Mouse (Mus musculus): ENCODE data around the gene Gm20388. TPM values are rescaled to one million over a fixed set of nuclear protein-coding genes. Genes with fewer than 3 reads are reported as not detected.
"Not testable (repeated sequence)": the region's sequence is repeated elsewhere in the genome, so short reads cannot be mapped to it uniquely, and the experiment has no call there.

The Gm20388 gene
- polyA plus RNA-seq, 1 experiment from 2014 or later = not detected

GRCm38 (mm10) chr8:123807852-123808573 lies 3897.4 kb downstream of the Gm20388 start:
- Histone ChIP-seq H3K9me3 (ENCODE audit: control insufficient read depth, low read length) (no peaks in the 10 kb centered on the region), H3K27ac (ENCODE audit: low read length) (no peak overlapping the region), H3K9ac (ENCODE audit: low read length) (no peak overlapping the region), H3K36me3 (ENCODE audit: control insufficient read depth, insufficient read depth, low read length) (no peaks in the 10 kb centered on the region), H3K4me1 (replicated peaks; ENCODE audit: control insufficient read depth, insufficient read depth, low read length) (peaks cover 21% of the 10 kb centered on the region), H3K4me2 (ENCODE audit: low read depth, low read length) (no peak overlapping the region), H3K27me3 (ENCODE audit: control insufficient read depth, insufficient read depth, low read depth, low read length) (no peaks in the 10 kb centered on the region), H3K4me3 (ENCODE audit: low read length) (no peak overlapping the region)
- no peak for ATAC-seq (ENCODE audit: low read depth)
- 68% methylated on average over 6 of the region's 6 CpGs for WGBS

GRCm38 (mm10) chr8:123808671-123809070 lies 3898.0 kb downstream of the Gm20388 start:
- no peaks in the 10 kb centered on the region for H3K36me3 ChIP-seq (ENCODE audit: control insufficient read depth, insufficient read depth, low read length)
- no peak overlapping the region for H3K4me2 ChIP-seq (ENCODE audit: low read depth, low read length)
- no peak for ATAC-seq (ENCODE audit: low read depth)
- no peak overlapping the region for H3K27ac ChIP-seq (ENCODE audit: low read length)
- H3K4me1 ChIP-seq (replicated peaks; ENCODE audit: control insufficient read depth, insufficient read depth, low read length) = peaks cover 21% of the 10 kb centered on the region
- no peak overlapping the region for H3K9ac ChIP-seq (ENCODE audit: low read length)
- no peaks in the 10 kb centered on the region for H3K9me3 ChIP-seq (ENCODE audit: control insufficient read depth, low read length)
- whole genome bisulfite sequencing = 59% methylated on average over 7 of the region's 7 CpGs
- H3K4me3 ChIP-seq (ENCODE audit: low read length) = no peak overlapping the region
- no peaks in the 10 kb centered on the region for H3K27me3 ChIP-seq (ENCODE audit: control insufficient read depth, insufficient read depth, low read depth, low read length)

- H3K4me1 ChIP-seq (replicated peaks; ENCODE audit: control insufficient read depth, insufficient read depth, low read length) = peaks cover 21% of the 10 kb centered on the region
- H3K27ac ChIP-seq (ENCODE audit: low read length); ATAC-seq (ENCODE audit: low read depth); H3K27me3 ChIP-seq (ENCODE audit: control insufficient read depth, insufficient read depth, low read depth, low read length); H3K9me3 ChIP-seq (ENCODE audit: control insufficient read depth, low read length); H3K36me3 ChIP-seq (ENCODE audit: control insufficient read depth, insufficient read depth, low read length); H3K4me3 ChIP-seq (ENCODE audit: low read length); H3K4me2 ChIP-seq (ENCODE audit: low read depth, low read length); H3K9ac ChIP-seq (ENCODE audit: low read length): not testable (repeated sequence)
- WGBS = 87% methylated on average over 4 of the region's 4 CpGs
Observed at GRCm38 (mm10) chr8:123809342-123809741, 3898.7 kb downstream of the Gm20388 start.

GRCm38 (mm10) chr8:123812227-123812626 lies 3901.6 kb downstream of the Gm20388 start:
- no peak for ATAC-seq (ENCODE audit: low read depth)
- 81% methylated on average over 5 of the region's 5 CpGs for WGBS
- Histone ChIP-seq H3K27me3 (ENCODE audit: control insufficient read depth, insufficient read depth, low read depth, low read length) (no peaks in the 10 kb centered on the region), H3K4me2 (ENCODE audit: low read depth, low read length) (no peak overlapping the region), H3K4me1 (replicated peaks; ENCODE audit: control insufficient read depth, insufficient read depth, low read length) (peaks cover 4% of the 10 kb centered on the region), H3K36me3 (ENCODE audit: control insufficient read depth, insufficient read depth, low read length) (no peaks in the 10 kb centered on the region), H3K27ac (ENCODE audit: low read length) (no peak overlapping the region), H3K9me3 (ENCODE audit: control insufficient read depth, low read length) (no peaks in the 10 kb centered on the region), H3K4me3 (ENCODE audit: low read length) (no peak overlapping the region), H3K9ac (ENCODE audit: low read length) (no peak overlapping the region)

- 66% methylated on average over 16 of the region's 16 CpGs for WGBS
- H3K9me3 ChIP-seq (ENCODE audit: control insufficient read depth, low read length) = no peaks in the 10 kb centered on the region
- ATAC-seq (ENCODE audit: low read depth) = no peak
- no peak overlapping the region for H3K9ac ChIP-seq (ENCODE audit: low read length)
- H3K36me3 ChIP-seq (ENCODE audit: control insufficient read depth, insufficient read depth, low read length) = no peaks in the 10 kb centered on the region
- no peaks in the 10 kb centered on the region for H3K4me1 ChIP-seq (replicated peaks; ENCODE audit: control insufficient read depth, insufficient read depth, low read length)
- H3K27ac ChIP-seq (ENCODE audit: low read length) = no peak overlapping the region
- H3K27me3 ChIP-seq (ENCODE audit: control insufficient read depth, insufficient read depth, low read depth, low read length) = no peaks in the 10 kb centered on the region
- H3K4me2 ChIP-seq (ENCODE audit: low read depth, low read length) = no peak overlapping the region
- H3K4me3 ChIP-seq (ENCODE audit: low read length) = no peak overlapping the region
Observed at GRCm38 (mm10) chr8:123813173-123813891, 3902.7 kb downstream of the Gm20388 start.

GRCm38 (mm10) chr8:123813892-123814266 lies 3903.2 kb downstream of the Gm20388 start:
- Histone ChIP-seq H3K36me3 (ENCODE audit: control insufficient read depth, insufficient read depth, low read length) (no peaks in the 10 kb centered on the region), H3K27ac (ENCODE audit: low read length) (no peak overlapping the region), H3K4me1 (replicated peaks; ENCODE audit: control insufficient read depth, insufficient read depth, low read length) (no peaks in the 10 kb centered on the region), H3K4me3 (ENCODE audit: low read length) (no peak overlapping the region), H3K9ac (ENCODE audit: low read length) (no peak overlapping the region), H3K27me3 (ENCODE audit: control insufficient read depth, insufficient read depth, low read depth, low read length) (no peaks in the 10 kb centered on the region), H3K9me3 (ENCODE audit: control insufficient read depth, low read length) (no peaks in the 10 kb centered on the region), H3K4me2 (ENCODE audit: low read depth, low read length) (no peak overlapping the region)
- ATAC-seq (ENCODE audit: low read depth) = no peak
- 84% methylated on average over 4 of the region's 4 CpGs for WGBS

GRCm38 (mm10) chr8:123815325-123815724 lies 3904.7 kb downstream of the Gm20388 start:
- H3K27ac ChIP-seq (ENCODE audit: low read length) = no peak overlapping the region
- 77% methylated on average over 11 of the region's 11 CpGs for WGBS
- H3K36me3 ChIP-seq (ENCODE audit: control insufficient read depth, insufficient read depth, low read length) = no peaks in the 10 kb centered on the region

GRCm38 (mm10) chr8:123816939-123817338 lies 3906.3 kb downstream of the Gm20388 start:
- Histone ChIP-seq H3K9me3 (ENCODE audit: control insufficient read depth, low read length) (no peaks in the 10 kb centered on the region), H3K36me3 (ENCODE audit: control insufficient read depth, insufficient read depth, low read length) (no peaks in the 10 kb centered on the region), H3K4me3 (ENCODE audit: low read length) (no peak overlapping the region), H3K27ac (ENCODE audit: low read length) (no peak overlapping the region), H3K4me1 (replicated peaks; ENCODE audit: control insufficient read depth, insufficient read depth, low read length) (no peaks in the 10 kb centered on the region), H3K4me2 (ENCODE audit: low read depth, low read length) (no peak overlapping the region), H3K9ac (ENCODE audit: low read length) (no peak overlapping the region), H3K27me3 (ENCODE audit: control insufficient read depth, insufficient read depth, low read depth, low read length) (no peaks in the 10 kb centered on the region)
- no peak for ATAC-seq (ENCODE audit: low read depth)
- WGBS = 83% methylated on average over 8 of the region's 8 CpGs

More at GRCm38 (mm10) chr8:123815325-123815724, 3904.7 kb downstream of the Gm20388 start:
- Histone ChIP-seq H3K4me1 (replicated peaks; ENCODE audit: control insufficient read depth, insufficient read depth, low read length) (no peaks in the 10 kb centered on the region), H3K27me3 (ENCODE audit: control insufficient read depth, insufficient read depth, low read depth, low read length) (no peaks in the 10 kb centered on the region), H3K9ac (ENCODE audit: low read length) (no peak overlapping the region), H3K4me3 (ENCODE audit: low read length) (no peak overlapping the region), H3K9me3 (ENCODE audit: control insufficient read depth, low read length) (no peaks in the 10 kb centered on the region), H3K4me2 (ENCODE audit: low read depth, low read length) (no peak overlapping the region)
- no peak for ATAC-seq (ENCODE audit: low read depth)

GRCm38 (mm10) chr8:123817747-123818146 lies 3907.1 kb downstream of the Gm20388 start:
- Histone ChIP-seq H3K9me3 (ENCODE audit: control insufficient read depth, low read length) (no peaks in the 10 kb centered on the region), H3K4me2 (ENCODE audit: low read depth, low read length) (no peak overlapping the region), H3K27ac (ENCODE audit: low read length) (no peak overlapping the region), H3K9ac (ENCODE audit: low read length) (no peak overlapping the region), H3K4me3 (ENCODE audit: low read length) (no peak overlapping the region), H3K4me1 (replicated peaks; ENCODE audit: control insufficient read depth, insufficient read depth, low read length) (no peaks in the 10 kb centered on the region), H3K27me3 (ENCODE audit: control insufficient read depth, insufficient read depth, low read depth, low read length) (no peaks in the 10 kb centered on the region), H3K36me3 (ENCODE audit: control insufficient read depth, insufficient read depth, low read length) (no peaks in the 10 kb centered on the region)
- WGBS = 89% methylated on average over 11 of the region's 11 CpGs
- ATAC-seq (ENCODE audit: low read depth) = no peak
